Mouse (Mus musculus): ENCODE data around the gene Tas1r1.

The Tas1r1 gene
- long read RNA-seq, experiment 1 = 0 reads
- long read RNA-seq, experiment 2 = 0 reads

GRCm38 (mm10) chr4:152038225-152038984, at the start of gene Tas1r1:
TSS of gene Tas1r1 (minus strand) at chr4:152038568.
- intact Hi-C loops (cut with DNase I) = loop anchor here (5.0 kb wide), 1 partner anchor 59 kb away; no protein-coding TSS in a partner anchor

- intact Hi-C loops (cut with DNase I) = no loop called here
Measured at GRCm38 (mm10) chr4:152088133-152088532, 49.8 kb upstream of the Tas1r1 start.

GRCm38 (mm10) chr4:152087211-152088081, 49.1 kb upstream of the Tas1r1 start:
- intact Hi-C loops (cut with DNase I) = no loop called here

- intact Hi-C loops (cut with DNase I) = no loop called here
Measured at GRCm38 (mm10) chr4:152086505-152087210, 48.3 kb upstream of the Tas1r1 start.

- intact Hi-C loops (cut with DNase I) = no loop called here
Measured at GRCm38 (mm10) chr4:152084616-152085015, 46.2 kb upstream of the Tas1r1 start.

GRCm38 (mm10) chr4:152083611-152084220, 45.3 kb upstream of the Tas1r1 start:
- intact Hi-C loops (cut with DNase I) = no loop called here

- intact Hi-C loops (cut with DNase I) = no loop called here
Measured at GRCm38 (mm10) chr4:152079931-152080330, 41.6 kb upstream of the Tas1r1 start.

GRCm38 (mm10) chr4:152079261-152079660, 40.9 kb upstream of the Tas1r1 start:
- intact Hi-C loops (cut with DNase I) = no loop called here

GRCm38 (mm10) chr4:152078105-152078530, 39.8 kb upstream of the Tas1r1 start:
- intact Hi-C loops (cut with DNase I) = no loop called here

- intact Hi-C loops (cut with DNase I) = no loop called here
Measured at GRCm38 (mm10) chr4:152077191-152077590, 38.8 kb upstream of the Tas1r1 start.

- intact Hi-C loops (cut with DNase I) = no loop called here
Measured at GRCm38 (mm10) chr4:152074548-152074947, 36.2 kb upstream of the Tas1r1 start.

- intact Hi-C loops (cut with DNase I) = no loop called here
Measured at GRCm38 (mm10) chr4:152073715-152074114, 35.3 kb upstream of the Tas1r1 start.

GRCm38 (mm10) chr4:152072655-152073054, 34.3 kb upstream of the Tas1r1 start:
- intact Hi-C loops (cut with DNase I) = no loop called here

- intact Hi-C loops (cut with DNase I) = no loop called here
Measured at GRCm38 (mm10) chr4:152072121-152072601, 33.8 kb upstream of the Tas1r1 start, which contains the start of gene Plekhg5. TSS of gene Plekhg5 (plus strand) at chr4:152072498.

GRCm38 (mm10) chr4:152070494-152071396, 32.4 kb upstream of the Tas1r1 start:
- intact Hi-C loops (cut with DNase I) = no loop called here

GRCm38 (mm10) chr4:152069245-152069644, 30.9 kb upstream of the Tas1r1 start:
- intact Hi-C loops (cut with DNase I) = no loop called here

GRCm38 (mm10) chr4:152068166-152068724, 29.9 kb upstream of the Tas1r1 start:
- intact Hi-C loops (cut with DNase I) = no loop called here

GRCm38 (mm10) chr4:152067280-152067679, 28.9 kb upstream of the Tas1r1 start:
- intact Hi-C loops (cut with DNase I) = no loop called here

GRCm38 (mm10) chr4:152062390-152063110, 24.2 kb upstream of the Tas1r1 start:
- intact Hi-C loops (cut with DNase I) = no loop called here

All from adrenal gland (tissue).